Mouse (Mus musculus): ENCODE measurements around the gene Olfr453. TPM values are rescaled to one million over a fixed set of nuclear protein-coding genes. Genes with fewer than 3 reads are reported as not detected.

The Olfr453 gene
- polyA plus RNA-seq (2016; fragmentation: Nextera tagmentation; extraction: Ambion mirVana) = not detected in 2 replicates

DNA sequence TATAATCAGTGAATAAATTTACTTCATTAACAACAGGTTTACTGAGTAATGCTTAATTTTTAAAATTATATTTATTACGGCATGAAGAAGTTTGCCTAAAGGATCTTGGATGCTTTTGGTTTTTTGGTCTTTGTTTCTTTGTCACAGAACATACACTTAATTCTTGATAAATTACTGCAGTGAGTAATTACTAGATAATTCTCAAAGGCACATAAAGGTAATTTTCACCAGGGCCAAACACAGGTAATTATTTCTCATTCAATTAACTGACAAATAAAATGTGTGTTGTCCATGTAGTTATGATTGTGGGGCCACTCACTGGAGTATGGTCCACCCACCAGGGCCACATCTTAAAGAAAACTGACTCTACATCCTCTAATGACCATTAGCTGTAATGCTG, at the start of gene Olfr453:
Gene Olfr453 (plus strand): TSS at position 301 of the 400 bp plus-strand sequence.
- Histone ChIP-seq H3K27me3 (ENCODE audit: insufficient read depth, poor library complexity, severe bottlenecking) (no peaks in the 10 kb centered on the region), H3K4me3 (no peak within 1 kb of the TSS), H3K27ac (no peak within 1 kb of the TSS), H3K4me1 (replicated peaks) (no peaks in the 10 kb centered on the region), H3K9me3 (no peaks in the 10 kb centered on the region), H3K36me3 (no peaks in the 10 kb centered on the region)
- no peak for DNase-seq (ENCODE audit: low spot score)
- 97% methylated on average over 1 of the region's 1 CpGs for WGBS

DNA sequence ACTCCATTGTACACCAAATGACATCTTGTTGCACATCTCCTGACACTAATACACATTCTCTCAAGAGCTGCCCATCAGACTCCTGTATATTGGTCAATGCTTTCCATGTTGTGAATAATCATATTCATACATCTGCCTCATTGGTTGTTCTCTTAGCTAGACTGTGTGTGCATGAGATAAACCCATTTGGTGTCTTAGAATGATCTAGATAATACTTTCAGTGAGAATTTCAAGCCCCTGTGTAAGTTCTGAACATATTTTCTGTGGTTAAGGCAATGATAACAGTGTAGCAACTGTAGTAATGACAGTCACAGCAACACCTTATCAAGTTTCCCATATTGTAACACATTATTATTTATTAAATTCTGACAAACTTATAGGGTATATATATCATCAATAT, 49.4 kb upstream of the Olfr453 start:
- Histone ChIP-seq H3K4me1 (replicated peaks) (peaks cover 26% of the 10 kb centered on the region), H3K4me3 (no peak overlapping the region), H3K27ac (no peak overlapping the region), H3K36me3 (peaks cover 47% of the 10 kb centered on the region), H3K9me3 (no peaks in the 10 kb centered on the region), H3K27me3 (ENCODE audit: insufficient read depth, poor library complexity, severe bottlenecking) (no peaks in the 10 kb centered on the region)
- no peak for DNase-seq (ENCODE audit: low spot score)

GRCm38 (mm10) chr6:42692154-42692516, 47.0 kb upstream of the Olfr453 start:
- under 1% methylated on average over 10 of the region's 10 CpGs for WGBS
- peak overlapping the region; percentile 96 for H3K27ac ChIP-seq

GRCm38 (mm10) chr6:42692517-42693190, 46.5 kb upstream of the Olfr453 start:
- peak; percentile 89 for DNase-seq (ENCODE audit: low spot score)
- peaks cover 28% of the 10 kb centered on the region for H3K36me3 ChIP-seq
- peak overlapping the region; percentile 78 for H3K4me3 ChIP-seq
- H3K27ac ChIP-seq = peak overlapping the region; percentile 96
- H3K4me1 ChIP-seq (replicated peaks) = peaks cover 26% of the 10 kb centered on the region
- no peaks in the 10 kb centered on the region for H3K27me3 ChIP-seq (ENCODE audit: insufficient read depth, poor library complexity, severe bottlenecking)
- WGBS = under 1% methylated on average over 32 of the region's 32 CpGs
- no peaks in the 10 kb centered on the region for H3K9me3 ChIP-seq

More at GRCm38 (mm10) chr6:42692154-42692516, 47.0 kb upstream of the Olfr453 start:
- Histone ChIP-seq H3K4me1 (replicated peaks) (peaks cover 26% of the 10 kb centered on the region), H3K9me3 (no peaks in the 10 kb centered on the region), H3K27me3 (ENCODE audit: insufficient read depth, poor library complexity, severe bottlenecking) (no peaks in the 10 kb centered on the region), H3K4me3 (peak overlapping the region; percentile 78), H3K36me3 (peaks cover 29% of the 10 kb centered on the region)
- DNase-seq (ENCODE audit: low spot score) = peak; percentile 87

GRCm38 (mm10) chr6:42709291-42710211, 29.6 kb upstream of the Olfr453 start, which contains the start of gene Tcaf1:
Tcaf1 (minus strand) TSS chr6:42710088.
- Histone ChIP-seq H3K9me3 (no peaks in the 10 kb centered on the region), H3K36me3 (no peaks in the 10 kb centered on the region), H3K4me1 (replicated peaks) (peaks cover 18% of the 10 kb centered on the region), H3K4me3 (peak within 1 kb of the TSS; percentile 79), H3K27me3 (ENCODE audit: insufficient read depth, poor library complexity, severe bottlenecking) (no peaks in the 10 kb centered on the region), H3K27ac (peak within 1 kb of the TSS; percentile 97)
- 1% methylated on average over 28 of the region's 28 CpGs for WGBS
- DNase-seq (ENCODE audit: low spot score) = peak; percentile 85

- WGBS = 74% methylated on average over 8 of the region's 8 CpGs
- Histone ChIP-seq H3K4me3 (no peak overlapping the region), H3K36me3 (no peaks in the 10 kb centered on the region), H3K9me3 (no peaks in the 10 kb centered on the region), H3K4me1 (replicated peaks) (peaks cover 10% of the 10 kb centered on the region), H3K27me3 (ENCODE audit: insufficient read depth, poor library complexity, severe bottlenecking) (no peaks in the 10 kb centered on the region), H3K27ac (no peak overlapping the region)
- no peak for DNase-seq (ENCODE audit: low spot score)
Measured at GRCm38 (mm10) chr6:42714668-42715067, 24.5 kb upstream of the Olfr453 start.

DNA sequence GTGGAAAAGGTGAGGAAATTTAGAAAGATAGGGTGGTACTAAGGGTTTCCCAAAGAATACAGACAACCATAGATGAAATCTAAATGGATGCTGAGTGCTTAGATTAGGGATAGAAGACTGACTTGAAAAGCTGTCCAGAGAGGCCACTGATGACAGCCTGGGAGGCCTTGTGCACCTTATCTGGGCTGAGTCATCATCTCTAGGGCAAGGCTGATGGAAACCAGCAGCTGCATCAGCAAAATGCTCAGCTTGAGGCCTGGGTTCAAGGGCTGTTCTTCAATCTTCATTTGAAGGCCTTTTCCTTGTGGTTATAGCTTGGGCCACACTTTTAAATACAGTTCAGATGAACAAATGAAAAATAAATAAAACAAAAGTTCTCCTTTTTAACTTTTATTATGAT, 21.2 kb upstream of the Olfr453 start:
- Histone ChIP-seq H3K36me3 (no peaks in the 10 kb centered on the region), H3K27me3 (ENCODE audit: insufficient read depth, poor library complexity, severe bottlenecking) (no peaks in the 10 kb centered on the region), H3K4me3 (no peak overlapping the region), H3K27ac (no peak overlapping the region), H3K4me1 (replicated peaks) (peaks cover 10% of the 10 kb centered on the region), H3K9me3 (no peaks in the 10 kb centered on the region)
- no peak for DNase-seq (ENCODE audit: low spot score)

DNA sequence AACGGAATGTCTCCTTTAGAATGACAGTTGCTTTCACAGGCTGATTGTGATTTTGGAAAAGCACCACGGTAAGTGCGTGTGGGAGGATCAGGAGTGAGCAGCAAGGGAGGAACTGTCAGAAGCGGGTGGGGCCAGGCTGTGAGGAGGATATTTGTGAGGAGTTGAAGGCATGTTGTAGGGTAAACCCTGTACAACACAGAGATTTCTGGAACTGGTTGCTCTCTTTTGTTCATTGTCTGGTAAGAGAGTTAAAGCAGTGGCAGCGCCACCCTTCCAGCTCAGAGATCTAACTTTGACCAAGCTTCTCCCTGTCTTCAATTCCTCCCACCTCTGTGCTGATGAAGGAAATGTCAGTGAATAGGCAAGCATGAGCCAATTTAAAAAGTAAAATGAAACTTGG, 3.1 kb downstream of the Olfr453 start:
- Histone ChIP-seq H3K4me1 (replicated peaks) (no peaks in the 10 kb centered on the region), H3K27me3 (ENCODE audit: insufficient read depth, poor library complexity, severe bottlenecking) (no peaks in the 10 kb centered on the region), H3K9me3 (no peaks in the 10 kb centered on the region), H3K27ac (no peak overlapping the region), H3K36me3 (no peaks in the 10 kb centered on the region), H3K4me3 (no peak overlapping the region)
- WGBS = 83% methylated on average over 5 of the region's 5 CpGs
- no peak for DNase-seq (ENCODE audit: low spot score)

GRCm38 (mm10) chr6:42747846-42748245, 8.7 kb downstream of the Olfr453 start:
- DNase-seq (ENCODE audit: low spot score) = no peak
- Histone ChIP-seq H3K4me3 (no peak overlapping the region), H3K27me3 (ENCODE audit: insufficient read depth, poor library complexity, severe bottlenecking) (no peaks in the 10 kb centered on the region), H3K36me3 (no peaks in the 10 kb centered on the region), H3K9me3 (no peaks in the 10 kb centered on the region), H3K27ac (no peak overlapping the region), H3K4me1 (replicated peaks) (no peaks in the 10 kb centered on the region)

- no peak for DNase-seq (ENCODE audit: low spot score)
- no peak within 1 kb of the TSS for H3K4me3 ChIP-seq
- H3K36me3 ChIP-seq = no peaks in the 10 kb centered on the region
- H3K9me3 ChIP-seq = no peaks in the 10 kb centered on the region
- no peaks in the 10 kb centered on the region for H3K4me1 ChIP-seq (replicated peaks)
- 74% methylated on average over 1 of the region's 1 CpGs for WGBS
- no peaks in the 10 kb centered on the region for H3K27me3 ChIP-seq (ENCODE audit: insufficient read depth, poor library complexity, severe bottlenecking)
- H3K27ac ChIP-seq = no peak within 1 kb of the TSS
Measured at GRCm38 (mm10) chr6:42756104-42756503, 16.9 kb downstream of the Olfr453 start, which contains the start of gene Olfr38. Olfr38 (plus strand) TSS chr6:42756404.

GRCm38 (mm10) chr6:42777066-42777465, 37.9 kb downstream of the Olfr453 start:
- no peaks in the 10 kb centered on the region for H3K36me3 ChIP-seq
- H3K27ac ChIP-seq = no peak overlapping the region
- 93% methylated on average over 1 of the region's 1 CpGs for WGBS

DNA sequence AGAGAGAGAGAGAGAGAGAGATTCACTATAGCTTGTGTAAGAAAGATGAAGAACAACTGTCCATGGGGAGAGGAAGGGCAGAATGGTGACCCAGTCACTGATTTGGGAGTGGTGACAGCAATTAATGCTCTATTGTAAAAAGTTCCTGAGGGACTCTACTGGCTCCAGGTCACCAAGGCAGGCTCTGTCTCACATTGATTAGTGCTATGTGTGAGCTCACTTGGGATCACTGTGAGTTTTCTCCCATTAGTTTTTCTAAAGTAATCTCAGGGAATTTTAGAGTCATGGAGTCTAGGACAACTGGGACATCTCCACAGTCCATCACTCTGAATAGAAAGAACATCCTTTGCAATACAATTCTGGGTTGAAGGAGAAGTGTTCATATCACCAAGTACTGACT, 45.6 kb downstream of the Olfr453 start, which contains the start of gene Olfr452:
Gene Olfr452 (plus strand): TSS at position 301 of the 400 bp plus-strand sequence.
- Histone ChIP-seq H3K36me3 (no peaks in the 10 kb centered on the region), H3K4me1 (replicated peaks) (no peaks in the 10 kb centered on the region), H3K4me3 (no peak within 1 kb of the TSS), H3K9me3 (no peaks in the 10 kb centered on the region), H3K27me3 (ENCODE audit: insufficient read depth, poor library complexity, severe bottlenecking) (no peaks in the 10 kb centered on the region), H3K27ac (no peak within 1 kb of the TSS)
- no peak for DNase-seq (ENCODE audit: low spot score)

More at GRCm38 (mm10) chr6:42777066-42777465, 37.9 kb downstream of the Olfr453 start:
- DNase-seq (ENCODE audit: low spot score) = no peak
- Histone ChIP-seq H3K27me3 (ENCODE audit: insufficient read depth, poor library complexity, severe bottlenecking) (no peaks in the 10 kb centered on the region), H3K4me1 (replicated peaks) (no peaks in the 10 kb centered on the region), H3K9me3 (no peaks in the 10 kb centered on the region), H3K4me3 (no peak overlapping the region)

Measured in hindbrain, embryonic 10.5 days (tissue).